Mouse (Mus musculus) retina, postnatal 1 day (tissue): Measurements from ENCODE around the gene Mlh3.

Experiments used
- DNase-seq: peaks from one replicate; pipeline ENCODE4 v3.0.0-alpha.2; 2012

Gene Mlh3

DNA sequence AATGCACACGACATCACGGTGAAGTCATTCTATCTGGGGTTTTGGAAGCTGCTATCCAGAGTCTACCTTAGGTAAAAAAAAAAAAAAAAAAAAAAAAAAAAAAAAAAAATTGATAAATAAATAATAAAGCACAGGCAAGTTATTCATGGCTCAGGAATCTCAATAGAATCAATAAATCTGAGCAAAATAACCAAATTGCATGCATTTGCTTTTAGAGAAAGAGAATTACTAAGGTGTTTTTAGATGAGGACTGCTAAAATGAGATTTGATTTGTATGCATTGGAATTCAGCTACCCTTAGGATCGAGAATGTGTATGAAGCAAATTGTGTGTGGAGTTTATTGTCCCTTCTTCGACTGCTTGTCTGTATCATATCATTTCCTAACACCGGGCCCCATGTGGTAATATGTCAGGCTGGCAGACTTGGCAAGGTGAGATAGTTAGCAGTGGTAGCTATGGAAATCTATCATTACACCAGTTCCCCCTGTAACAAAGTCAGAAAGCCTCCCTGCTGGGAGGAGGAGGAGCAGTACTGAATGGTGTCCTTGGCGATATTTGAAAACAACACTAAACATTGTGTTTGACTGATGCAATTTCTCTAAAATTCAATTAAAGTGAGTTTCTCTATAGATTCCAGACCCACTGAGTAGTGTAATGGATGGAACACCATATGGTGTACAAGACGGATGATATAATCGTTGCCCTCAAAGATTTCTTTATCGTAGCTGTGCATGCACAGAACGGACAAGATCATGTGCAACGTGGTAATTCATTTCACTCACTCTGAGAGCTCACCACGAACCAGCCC lies 10.6 kb upstream of the Mlh3 start:
- DNase-seq = no peak

DNA sequence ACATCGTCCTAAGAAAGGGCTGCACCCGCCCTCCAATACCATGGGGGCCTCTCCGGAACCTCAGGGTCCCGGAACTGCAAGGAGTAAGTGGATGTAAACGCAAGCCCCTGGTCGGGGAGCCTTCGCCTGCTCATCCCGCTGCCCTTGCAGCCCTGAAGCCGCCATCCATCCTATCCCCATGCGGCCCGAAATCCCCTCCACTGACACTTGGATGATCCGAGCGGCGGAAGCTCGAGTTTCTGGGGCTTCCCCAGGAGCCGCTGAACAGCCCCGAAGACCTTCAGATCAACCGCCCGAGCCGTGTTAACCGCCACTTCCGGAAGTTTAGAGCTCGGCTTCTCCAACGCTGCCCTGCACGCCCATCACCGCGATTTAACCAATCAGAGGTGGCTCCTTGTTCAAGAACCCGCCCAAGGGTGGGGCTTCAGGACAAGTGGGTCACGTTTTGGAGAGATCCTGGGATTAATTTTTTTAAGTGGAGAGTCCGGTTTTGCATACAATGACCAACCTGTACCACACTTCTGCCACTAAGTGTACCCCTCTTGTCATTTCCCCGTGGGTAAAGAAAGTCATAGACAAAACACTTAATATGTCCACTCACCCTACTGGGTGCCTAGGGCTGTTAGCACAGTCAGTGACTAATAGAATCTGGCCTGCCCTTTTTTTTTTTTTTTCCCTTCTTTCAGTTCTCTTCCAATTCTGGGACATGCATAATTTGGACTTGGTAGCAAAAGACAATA lies 9.9 kb upstream of the Mlh3 start:
- peak; percentile 98 for DNase-seq

GRCm38 (mm10) chr12:85279396-85280080 lies 9.1 kb upstream of the Mlh3 start:
- no peak for DNase-seq

DNA sequence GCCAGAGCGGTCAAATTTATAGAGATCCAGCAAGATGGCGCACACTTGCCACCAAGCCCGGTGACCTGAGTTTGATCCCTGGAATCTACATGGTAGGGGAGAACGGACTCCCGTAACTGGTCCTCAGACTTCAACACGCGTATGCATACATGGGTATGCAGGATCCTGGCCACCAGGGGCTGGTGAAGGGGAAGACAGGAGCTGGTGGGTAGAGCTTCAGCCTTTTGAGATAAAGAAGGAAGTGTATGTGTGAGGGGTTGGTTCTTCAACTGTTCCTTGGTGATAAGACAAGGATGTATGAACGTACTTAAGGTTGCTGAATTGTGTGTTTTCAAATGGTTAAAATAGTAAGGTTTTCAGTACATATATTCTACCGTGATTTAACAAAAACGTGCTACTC lies 8.5 kb upstream of the Mlh3 start:
- DNase-seq = no peak

- no peak for DNase-seq
Observed at GRCm38 (mm10) chr12:85276273-85276672, 5.9 kb upstream of the Mlh3 start.

- no peak for DNase-seq
Observed at GRCm38 (mm10) chr12:85273508-85273907, 3.1 kb upstream of the Mlh3 start.

DNA sequence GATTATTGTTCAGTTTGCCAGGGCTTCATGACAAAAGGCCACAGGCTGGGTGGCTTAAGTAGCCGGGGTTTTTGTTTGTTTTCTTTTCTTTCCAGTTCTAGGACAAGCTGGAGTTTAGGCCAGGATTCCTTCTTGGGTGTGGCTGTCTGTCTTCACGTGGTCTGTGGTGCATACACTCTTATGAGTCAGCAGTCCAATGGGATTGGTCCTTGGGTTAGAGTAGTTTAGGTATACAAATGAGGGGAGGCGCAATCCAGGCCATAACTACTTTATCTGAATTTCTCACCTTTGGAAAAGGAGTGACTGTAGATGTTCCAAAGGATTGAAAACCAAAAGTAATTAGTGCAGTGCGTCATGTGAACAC lies 1.4 kb upstream of the Mlh3 start:
- no peak for DNase-seq

DNA sequence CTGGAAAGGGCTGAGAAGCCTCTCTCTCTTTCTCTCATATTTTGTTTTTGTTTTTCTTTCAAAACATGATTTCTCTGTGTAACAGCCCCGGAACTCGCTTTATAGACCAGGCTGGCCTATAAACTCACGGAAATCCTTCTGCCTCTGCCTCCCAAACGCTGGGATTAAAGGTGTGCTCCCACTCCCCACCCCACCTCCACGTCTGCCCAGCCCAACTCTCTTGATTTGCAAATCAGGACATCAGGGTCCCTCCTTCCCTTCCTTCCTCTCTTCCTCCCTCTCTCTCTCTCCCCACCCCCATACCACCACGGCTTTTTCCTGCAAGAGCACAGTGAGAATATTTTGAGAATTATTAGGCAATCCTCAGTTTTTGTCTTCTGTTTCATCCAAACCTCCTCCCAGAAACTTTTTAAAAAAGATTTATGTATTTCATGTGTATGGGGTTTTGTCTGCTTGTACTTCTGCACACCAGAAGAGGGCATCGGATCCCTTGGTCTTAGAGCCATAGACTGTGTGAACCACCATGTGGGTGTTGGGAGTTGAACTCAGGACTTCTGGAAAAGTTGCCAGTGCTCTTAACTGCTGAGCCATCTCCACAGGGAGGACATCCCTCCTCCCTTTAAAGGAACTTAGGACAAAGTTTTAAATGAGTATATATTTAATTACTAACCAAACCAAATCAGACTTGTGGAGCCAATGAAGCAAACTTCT lies 888 bp upstream of the Mlh3 start:
- no peak for DNase-seq

- no peak for DNase-seq
Observed at GRCm38 (mm10) chr12:85269821-85270220, 578 bp downstream of the Mlh3 start.

DNA sequence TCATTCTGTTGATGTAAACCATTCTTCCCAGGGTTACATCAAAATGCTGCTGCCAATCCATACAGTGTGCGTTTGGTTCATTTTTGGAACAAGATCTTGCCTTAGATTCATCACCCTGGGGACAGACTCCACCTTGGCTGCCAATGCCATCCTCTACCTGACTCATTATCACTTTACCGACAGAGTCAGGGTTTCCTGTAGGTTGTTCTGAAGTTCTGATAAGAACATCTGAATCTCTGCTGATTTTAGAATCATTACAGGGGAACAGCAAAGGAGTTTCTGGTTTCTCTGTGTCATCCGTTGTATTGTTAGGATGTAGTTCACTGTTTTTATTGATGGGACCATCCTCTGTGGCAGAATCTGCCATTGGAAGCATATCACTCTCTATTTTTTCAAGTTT lies 4.2 kb downstream of the Mlh3 start:
- no peak for DNase-seq

GRCm38 (mm10) chr12:85264940-85265339 lies 5.5 kb downstream of the Mlh3 start:
- no peak for DNase-seq

DNA sequence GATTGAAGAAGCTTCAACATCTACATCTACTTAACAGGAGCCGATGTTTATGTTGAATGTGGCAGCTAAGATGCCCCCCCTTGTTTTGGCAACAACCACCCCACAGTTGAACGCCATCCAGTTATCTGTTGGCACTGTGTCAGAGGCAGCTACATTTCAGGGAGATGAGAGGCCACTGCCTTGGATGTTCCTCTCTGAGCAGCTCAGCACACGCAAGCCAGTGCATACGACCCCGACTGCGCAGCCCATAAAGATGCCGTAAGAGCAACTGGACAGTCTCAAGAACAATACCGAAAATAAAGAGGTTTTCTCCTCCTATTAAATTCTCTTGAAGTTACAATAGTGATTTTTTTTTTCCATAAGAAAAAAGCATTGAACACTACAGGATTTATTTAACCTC lies 5.9 kb downstream of the Mlh3 start:
- no peak for DNase-seq

DNA sequence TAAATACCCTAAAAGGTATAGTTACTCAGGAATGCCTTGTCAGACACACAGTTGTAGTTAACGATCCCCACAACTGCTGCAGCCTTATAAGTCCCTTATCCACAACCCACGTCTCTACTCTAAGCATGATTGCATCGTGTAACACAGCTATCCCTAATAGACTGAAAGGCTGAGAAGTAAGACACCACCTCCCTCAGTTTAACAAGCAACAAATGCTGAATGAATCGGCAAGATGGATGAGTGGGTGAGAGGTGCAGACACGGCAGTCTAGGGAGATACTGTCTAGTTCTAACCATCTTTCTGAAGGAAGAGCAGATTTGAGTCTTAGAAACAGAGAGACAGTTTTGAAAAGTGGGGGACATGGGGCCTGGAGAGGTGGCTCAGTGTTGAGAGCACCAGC lies 7.2 kb downstream of the Mlh3 start:
- DNase-seq = no peak

GRCm38 (mm10) chr12:85262489-85262888 lies 7.9 kb downstream of the Mlh3 start:
- DNase-seq = peak; percentile 31

- no peak for DNase-seq
Observed at GRCm38 (mm10) chr12:85257008-85257639, 13.3 kb downstream of the Mlh3 start.

DNA sequence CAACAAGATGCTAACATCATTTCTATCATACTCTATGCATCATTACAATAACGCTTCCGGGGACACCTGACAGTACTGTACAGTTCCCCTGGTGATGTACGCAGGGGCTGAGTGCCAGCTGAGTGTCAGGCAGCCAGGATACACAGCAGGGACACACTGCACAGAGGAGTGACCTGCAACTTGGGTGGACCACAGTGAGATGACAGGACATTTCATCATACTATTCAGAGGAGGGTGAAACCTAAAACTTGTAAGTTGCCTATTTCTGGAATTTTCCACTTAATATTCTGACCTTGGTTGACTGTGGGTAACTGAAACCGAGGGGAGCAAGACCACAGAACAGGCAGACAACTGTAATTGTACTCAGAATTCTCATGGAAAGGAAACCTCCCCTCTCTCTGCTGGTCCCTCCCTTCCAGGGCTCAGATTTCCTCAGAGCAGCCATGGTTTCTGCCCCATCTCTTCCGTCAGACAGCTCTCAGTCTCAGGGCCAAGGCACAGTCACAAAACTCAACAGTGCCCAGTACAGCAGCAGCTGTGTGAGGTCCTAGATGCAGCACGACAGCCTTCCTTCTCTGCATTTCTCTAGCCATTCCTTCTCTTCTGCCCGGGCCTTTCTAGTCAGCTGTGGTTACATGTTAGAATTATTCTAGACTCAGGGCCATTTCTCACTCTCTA lies 14.2 kb downstream of the Mlh3 start:
- no peak for DNase-seq

DNA sequence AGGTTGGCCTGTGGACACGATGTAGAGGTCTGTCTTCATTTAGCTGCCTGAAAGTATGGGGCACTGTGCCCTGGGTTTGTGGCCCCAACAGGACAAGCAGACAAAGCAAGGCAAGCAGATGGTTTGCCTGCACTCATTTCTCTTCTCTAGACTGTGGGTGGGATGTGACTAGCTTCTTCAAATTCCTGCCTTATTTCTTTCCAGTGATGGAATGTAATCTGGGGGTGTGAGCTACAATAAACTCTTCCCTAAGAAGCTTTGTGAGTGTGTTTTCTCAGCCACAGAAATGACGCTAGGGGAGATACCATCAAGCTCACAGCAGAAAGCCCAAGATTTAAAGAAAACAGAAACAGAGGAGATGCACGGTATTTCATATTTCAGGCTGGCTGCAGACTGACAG lies 18.3 kb downstream of the Mlh3 start:
- no peak for DNase-seq

DNA sequence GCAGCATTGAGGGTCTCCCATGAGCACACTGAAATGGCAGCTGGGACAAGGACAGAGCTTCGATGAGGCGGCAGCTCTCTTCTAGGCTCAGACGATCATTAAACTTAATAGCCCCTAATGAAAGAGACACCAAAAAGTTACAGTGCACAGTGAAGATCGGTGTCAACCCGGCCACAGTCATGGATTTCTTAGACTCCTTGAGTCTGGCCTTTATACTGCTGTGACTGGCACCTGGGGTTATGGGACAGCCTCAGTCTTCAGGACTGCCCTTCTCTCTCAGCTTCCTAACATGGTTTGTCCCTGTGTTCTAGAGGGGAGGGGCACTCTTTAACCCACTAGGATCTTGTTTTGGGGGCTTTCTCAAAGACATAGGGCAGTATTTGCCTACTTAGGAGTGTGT lies 32.8 kb downstream of the Mlh3 start:
- DNase-seq = no peak

DNA sequence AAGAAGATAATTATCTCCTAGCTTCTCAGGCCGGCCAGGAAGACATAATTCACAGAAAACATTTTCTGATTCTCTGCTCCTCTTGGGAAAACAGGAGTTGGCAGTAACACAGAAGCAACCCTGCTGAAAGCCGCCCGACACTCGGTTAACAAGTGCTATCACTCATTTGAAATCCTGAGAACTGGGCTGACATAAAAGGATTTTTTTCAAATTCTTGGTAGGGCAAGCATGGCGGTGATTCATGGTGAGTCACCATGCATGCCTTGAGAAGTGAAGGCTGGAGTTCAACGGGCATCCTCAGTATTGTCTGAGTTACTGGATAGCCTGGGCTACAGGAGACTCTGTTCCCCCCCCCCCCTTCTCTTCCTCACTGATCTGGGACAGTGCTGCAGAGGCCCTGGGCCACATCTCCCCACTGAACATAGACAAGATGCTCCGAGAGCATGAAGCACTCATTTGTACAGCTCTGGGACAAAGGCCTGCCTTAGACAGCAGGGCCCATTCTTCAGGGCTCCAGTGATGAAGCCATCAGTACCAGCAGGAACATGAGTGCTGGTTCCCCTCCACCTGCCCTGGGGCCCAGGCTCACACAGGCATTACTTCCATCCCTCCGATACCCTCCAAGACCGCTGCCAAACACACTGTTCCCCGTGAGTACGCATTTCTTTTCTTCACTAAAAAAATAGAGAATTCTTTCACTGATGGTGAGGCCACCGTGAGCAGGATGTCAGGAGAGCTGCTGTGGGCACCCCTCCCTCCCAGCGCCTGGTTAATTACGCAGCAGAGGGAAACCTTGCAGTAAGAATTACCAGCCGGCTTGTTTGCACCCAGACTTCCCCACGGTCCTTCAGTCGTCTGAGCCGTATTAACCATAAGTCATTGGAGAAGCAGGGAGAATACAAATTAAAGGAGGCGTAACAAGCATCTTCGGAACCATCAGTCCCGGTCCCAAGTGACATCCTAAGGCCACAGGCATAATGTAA lies 36.7 kb downstream of the Mlh3 start:
- no peak for DNase-seq

GRCm38 (mm10) chr12:85227876-85228599 lies 42.4 kb downstream of the Mlh3 start:
- DNase-seq = no peak
